Mouse (Mus musculus): Measurements from ENCODE around the gene Sf3b6.

- no peak for TF ChIP-seq CTCF (IDR thresholded peaks at IDR 0.05; ENCODE audit: low read depth)
- no peak for TF ChIP-seq EP300 (IDR thresholded peaks at IDR 0.05; ENCODE audit: low read depth)
Measured at GRCm38 (mm10) chr12:4780245-4780644, 37.1 kb upstream of the Sf3b6 start.

Measured in heart, postnatal 0 days (tissue).